In genomic region chr5:148959068-148959990, GRCm38 (mm10) we compare ENCODE assay signal across 8 mouse cellular contexts. TPM values are rescaled to one million over a fixed set of nuclear protein-coding genes. Genes with fewer than 3 reads are reported as not detected.
DNase-seq lines count a peak whose midpoint lies in the region; ATAC-seq and TF ChIP-seq lines count a peak whose summit lies in the region.

No protein-coding gene starts in this region.

- H3K9ac ChIP-seq in forebrain, embryonic 13.5 days = peak overlapping the region; percentile 55
- H3K9ac ChIP-seq in hindbrain, embryonic 12.5 days = peak overlapping the region; percentile 47
- peak overlapping the region; percentile 49; the same call in 1 of the 2 replicates for H3K9ac ChIP-seq in lung, embryonic 14.5 days

- 0 out of 2 replicates have a peak, but pooled peaks cover 3% of the 10 kb centered on the region for H3K27me3 ChIP-seq in forebrain, embryonic 13.5 days
- 0 out of 2 replicates have a peak, but pooled peaks cover 3% of the 10 kb centered on the region for H3K27me3 ChIP-seq in hindbrain, embryonic 12.5 days
- H3K27me3 ChIP-seq in lung, embryonic 14.5 days (ENCODE audit: insufficient read depth, low read length) = no peaks in the 10 kb centered on the region

- DNase-seq in ES-CJ7 (ENCODE audit: low read depth, low spot score) = peak; percentile 79
- DNase-seq in layer of hippocampus, adult 9-10 months (ENCODE audit: low spot score) = peak; percentile 57
- DNase-seq in lung, embryonic 14.5 days = peak; percentile 80
- DNase-seq in thymus, postnatal 10 days (ENCODE audit: low spot score in 2 of 2) = peak; percentile 86 to 94

- peak overlapping the region; percentile 79 for H3K4me2 ChIP-seq in forebrain, embryonic 13.5 days
- H3K4me2 ChIP-seq in hindbrain, embryonic 12.5 days (replicated peaks) = peak overlapping the region; percentile 91
- H3K4me2 ChIP-seq in lung, embryonic 14.5 days = peak overlapping the region; percentile 96

- WGBS in forebrain, embryonic 13.5 days = 2% methylated on average over 38 of the region's 39 CpGs
- WGBS in hindbrain, embryonic 12.5 days = 3% methylated on average over 38 of the region's 39 CpGs
- 2% methylated on average over 39 of the region's 39 CpGs for WGBS in lung, embryonic 14.5 days

- no peak for TF ChIP-seq CTCF in lung, embryonic 14.5 days (IDR thresholded peaks at IDR 0.05; ENCODE audit: low read depth)

- ATAC-seq in forebrain, embryonic 13.5 days = peak; percentile 64
- peak; percentile 49 for ATAC-seq in hindbrain, embryonic 12.5 days (ENCODE audit: low FRiP score)
- ATAC-seq in lung, embryonic 14.5 days (ENCODE audit: insufficient read depth) = peak; percentile 87
- ATAC-seq in neutrophil, adult 5-6 weeks (ENCODE audit: extremely low read depth, insufficient number of reproducible peaks, low FRiP score, poor library complexity, severe bottlenecking) = peak; percentile 79

- H3K4me1 ChIP-seq in brown adipose tissue, adult 24 weeks (ENCODE audit: control insufficient read depth, insufficient read depth, insufficient read length, low read length) = peaks cover 9% of the 10 kb centered on the region
- H3K4me1 ChIP-seq in forebrain, embryonic 13.5 days = peaks cover 12% of the 10 kb centered on the region
- H3K4me1 ChIP-seq in hindbrain, embryonic 12.5 days = peaks cover 22% of the 10 kb centered on the region
- peaks cover 2% of the 10 kb centered on the region; the same call in 1 of the 2 replicates for H3K4me1 ChIP-seq in lung, embryonic 14.5 days (ENCODE audit: insufficient read depth)

- peak overlapping the region; percentile 44; the same call in 1 of the 2 replicates for H3K27ac ChIP-seq in brown adipose tissue, adult 24 weeks (replicated peaks; ENCODE audit: low read depth, low read length)
- H3K27ac ChIP-seq in forebrain, embryonic 13.5 days = no peak overlapping the region
- H3K27ac ChIP-seq in hindbrain, embryonic 12.5 days = no peak overlapping the region
- H3K27ac ChIP-seq in lung, embryonic 14.5 days (ENCODE audit: low read depth) = peak overlapping the region; percentile 22; the same call in 1 of the 2 replicates

- no peaks in the 10 kb centered on the region for H3K36me3 ChIP-seq in forebrain, embryonic 13.5 days (ENCODE audit: poor library complexity, severe bottlenecking)
- no peaks in the 10 kb centered on the region for H3K36me3 ChIP-seq in hindbrain, embryonic 12.5 days
- no peaks in the 10 kb centered on the region for H3K36me3 ChIP-seq in lung, embryonic 14.5 days (ENCODE audit: insufficient read depth)

- H3K9me3 ChIP-seq in forebrain, embryonic 13.5 days (replicated peaks) = no peaks in the 10 kb centered on the region
- 0 out of 2 replicates have a peak, but pooled peaks cover 3% of the 10 kb centered on the region for H3K9me3 ChIP-seq in hindbrain, embryonic 12.5 days (replicated peaks)
- no peaks in the 10 kb centered on the region for H3K9me3 ChIP-seq in lung, embryonic 14.5 days (ENCODE audit: low read depth, low read length)

- peak overlapping the region; percentile 49 for H3K4me3 ChIP-seq in brown adipose tissue, adult 24 weeks (ENCODE audit: insufficient read depth, low read depth, low read length)
- H3K4me3 ChIP-seq in forebrain, embryonic 13.5 days = peak overlapping the region; percentile 41
- H3K4me3 ChIP-seq in hindbrain, embryonic 12.5 days = peak overlapping the region; percentile 39
- H3K4me3 ChIP-seq in lung, embryonic 14.5 days (ENCODE audit: low read depth, low read length) = peak overlapping the region; percentile 47

RNA-seq across cellular contexts. Expression of gene Katnal1, which starts 30.2 kb away (rescaled TPM):
- polyA plus RNA-seq in brown adipose tissue, adult 24 weeks (2012; ENCODE audit: insufficient read depth, insufficient read length, missing spikeins) = 5.0 and 7.0 TPM in 2 replicates
- polyA plus RNA-seq in forebrain, embryonic 13.5 days (2015; fragmentation: Nextera tagmentation; extraction: Ambion mirVana) = 31.6 and 38.5 TPM in 2 replicates
- 30.8 and 34.4 TPM in 2 replicates for polyA plus RNA-seq in hindbrain, embryonic 12.5 days (2016; fragmentation: Nextera tagmentation; extraction: Ambion mirVana)
- 13.8 and 14.2 TPM in 2 replicates for polyA plus RNA-seq in lung, embryonic 14.5 days (2014; fragmentation: Nextera tagmentation; extraction: Ambion mirVana)
- 5.2 and 8.0 TPM in 2 replicates for total RNA-seq in neutrophil, adult 5-6 weeks (2017)

RNA-seq across cellular contexts. Expression of gene Gm42791, which starts 35.6 kb away (rescaled TPM):
- polyA plus RNA-seq in brown adipose tissue, adult 24 weeks (2012; ENCODE audit: insufficient read depth, insufficient read length, missing spikeins) = not detected in 2 replicates
- 3.5 and 10.1 TPM in 2 replicates for polyA plus RNA-seq in forebrain, embryonic 13.5 days (2015; fragmentation: Nextera tagmentation; extraction: Ambion mirVana)
- 0.49 and 3.3 TPM in 2 replicates for polyA plus RNA-seq in hindbrain, embryonic 12.5 days (2016; fragmentation: Nextera tagmentation; extraction: Ambion mirVana)
- 0.58 and 1.2 TPM in 2 replicates for polyA plus RNA-seq in lung, embryonic 14.5 days (2014; fragmentation: Nextera tagmentation; extraction: Ambion mirVana)
- 1.3 TPM in 1 of 2 replicates, not detected in the other for total RNA-seq in neutrophil, adult 5-6 weeks (2017)

Comparison
In these comparisons a context has a peak if more than half of its experiments do, and no peak if none do; other contexts are left out.
1. H3K27ac ChIP-seq: peak in brown adipose tissue, adult 24 weeks (single experiment) and lung, embryonic 14.5 days (single experiment); none in forebrain, embryonic 13.5 days (single experiment) and hindbrain, embryonic 12.5 days (single experiment).
2. Peak in every context shown above with its lines, with median percentiles within 50 percentile points of each other: DNase-seq, H3K4me3 ChIP-seq, ATAC-seq, H3K4me2 ChIP-seq and H3K9ac ChIP-seq.